Mouse (Mus musculus): ENCODE results near the gene Usp48. TPM values are rescaled to one million over a fixed set of nuclear protein-coding genes. Genes with fewer than 3 reads are reported as not detected.

Gene Usp48
- polyA plus RNA-seq, 1 experiment: 109 TPM

DNA sequence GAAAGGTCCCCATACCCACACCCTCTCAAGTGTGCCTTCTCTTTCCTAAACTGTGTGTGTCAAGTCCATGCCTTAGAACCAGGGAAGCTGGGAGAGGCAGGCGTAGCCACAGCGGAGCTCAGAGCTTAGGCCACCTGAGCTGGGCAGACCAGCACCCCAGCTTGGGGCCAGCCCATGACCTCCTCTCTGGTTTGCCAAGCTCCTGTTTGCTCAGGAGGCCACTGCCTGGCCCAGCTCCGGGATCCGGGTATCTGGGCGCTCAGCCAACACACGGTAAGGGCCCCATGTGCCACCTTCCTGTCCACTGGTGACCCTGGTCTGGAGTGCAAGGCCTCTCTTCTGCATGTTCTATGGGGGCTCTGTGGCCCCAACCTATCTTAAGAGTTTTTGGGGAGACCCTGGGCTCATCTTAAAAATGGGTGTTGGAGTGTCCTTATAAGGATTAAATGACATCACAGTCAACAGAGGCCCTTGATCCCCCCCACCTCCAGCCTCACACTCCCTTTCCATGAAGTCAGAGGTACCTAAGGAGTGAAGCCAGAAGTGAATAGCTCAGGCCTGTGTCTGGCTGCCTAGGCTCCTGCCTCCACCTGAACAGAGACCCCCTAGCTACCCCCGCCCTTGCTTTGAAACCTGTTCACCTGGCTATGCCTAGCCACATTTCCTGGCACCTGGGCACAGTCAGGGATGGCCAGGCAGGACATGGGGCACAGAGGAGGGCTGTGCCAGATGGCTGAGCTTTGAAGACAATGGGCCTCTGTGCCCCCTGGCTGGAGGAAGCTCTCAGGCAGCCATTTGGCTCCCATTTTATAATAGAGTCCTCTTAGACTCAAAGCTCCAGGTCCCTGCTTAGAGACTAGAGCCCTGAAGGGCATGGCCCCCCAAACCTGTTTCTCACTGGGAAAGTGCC, 104.8 kb downstream of the Usp48 start:
- Histone ChIP-seq H3K36me3 (ENCODE audit: control insufficient read depth, insufficient read depth, low read length) (no peaks in the 10 kb centered on the region), H3K27me3 (ENCODE audit: control insufficient read depth, insufficient read depth, low read length) (no peaks in the 10 kb centered on the region), H3K27ac (ENCODE audit: control insufficient read depth, insufficient read depth, low read length) (no peak overlapping the region), H3K4me3 (ENCODE audit: control insufficient read depth, insufficient read depth, low read length) (no peak overlapping the region), H3K4me1 (replicated peaks; ENCODE audit: control insufficient read depth, insufficient read depth, low read length) (no peaks in the 10 kb centered on the region)
- 84% methylated on average over 7 of the region's 7 CpGs for WGBS
- TF ChIP-seq POLR2A (IDR thresholded peaks at IDR 0.05; ENCODE audit: control insufficient read depth, extremely low read depth, insufficient read depth, low read length, poor library complexity): no peak
- TF ChIP-seq CTCF (IDR thresholded peaks at IDR 0.05; ENCODE audit: borderline replicate concordance, control insufficient read depth, extremely low read depth, insufficient read depth, low read length, poor library complexity): no peak
- DNase-seq: no peak

DNA sequence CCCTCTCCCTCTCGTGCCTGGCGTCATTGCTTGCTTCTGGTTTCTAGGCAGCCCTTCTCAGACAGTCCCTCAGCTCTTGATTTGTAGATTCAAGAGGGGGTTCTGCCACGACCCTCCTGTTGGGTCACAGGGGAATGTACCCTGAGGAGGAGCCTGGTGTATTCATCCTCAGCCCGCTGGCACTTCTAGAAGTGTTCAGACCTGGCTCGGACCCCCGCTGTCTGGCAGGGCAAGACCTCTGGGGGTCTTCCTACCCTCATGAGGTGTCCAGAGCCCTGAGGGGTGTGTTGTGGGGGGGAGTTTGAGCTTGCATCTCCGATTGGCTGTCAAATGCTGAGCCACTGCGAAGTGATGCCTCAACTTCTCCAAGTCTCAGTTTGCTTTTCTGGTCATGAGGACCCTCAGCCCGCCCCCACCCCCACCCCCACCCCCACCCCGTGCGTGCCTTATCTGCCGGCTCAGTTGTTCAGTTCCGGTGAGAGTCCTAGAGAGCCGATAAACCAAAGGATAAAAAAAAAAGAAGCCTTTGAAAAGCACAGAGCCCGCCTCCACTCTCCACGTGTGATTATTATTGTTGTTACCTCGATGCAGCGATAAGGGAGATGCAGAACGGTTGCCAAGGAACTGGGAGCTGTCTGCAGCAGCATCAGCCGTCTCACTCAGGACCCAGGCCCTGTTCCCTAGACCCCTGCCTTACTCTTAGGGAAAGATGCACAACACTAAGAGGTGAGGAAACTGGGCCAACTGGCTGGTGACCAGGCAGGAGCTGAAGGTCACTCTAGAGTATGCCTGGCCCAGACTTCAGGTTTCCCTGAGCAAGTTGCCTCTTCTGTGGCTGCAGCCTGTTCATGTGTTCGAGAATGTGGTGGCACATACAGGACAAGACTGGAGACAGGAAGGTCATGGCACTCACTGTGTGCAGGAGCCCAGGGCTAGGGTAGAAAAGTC, 106.0 kb downstream of the Usp48 start:
- Histone ChIP-seq H3K27ac (ENCODE audit: control insufficient read depth, insufficient read depth, low read length) (no peak overlapping the region), H3K4me3 (ENCODE audit: control insufficient read depth, insufficient read depth, low read length) (no peak overlapping the region), H3K27me3 (ENCODE audit: control insufficient read depth, insufficient read depth, low read length) (no peaks in the 10 kb centered on the region), H3K36me3 (ENCODE audit: control insufficient read depth, insufficient read depth, low read length) (no peaks in the 10 kb centered on the region), H3K4me1 (replicated peaks; ENCODE audit: control insufficient read depth, insufficient read depth, low read length) (no peaks in the 10 kb centered on the region)
- WGBS: 80% methylated on average over 21 of the region's 21 CpGs
- TF ChIP-seq CTCF (IDR thresholded peaks at IDR 0.05; ENCODE audit: borderline replicate concordance, control insufficient read depth, extremely low read depth, insufficient read depth, low read length, poor library complexity) (no peak), POLR2A (IDR thresholded peaks at IDR 0.05; ENCODE audit: control insufficient read depth, extremely low read depth, insufficient read depth, low read length, poor library complexity) (no peak)
- DNase-seq: no peak

DNA sequence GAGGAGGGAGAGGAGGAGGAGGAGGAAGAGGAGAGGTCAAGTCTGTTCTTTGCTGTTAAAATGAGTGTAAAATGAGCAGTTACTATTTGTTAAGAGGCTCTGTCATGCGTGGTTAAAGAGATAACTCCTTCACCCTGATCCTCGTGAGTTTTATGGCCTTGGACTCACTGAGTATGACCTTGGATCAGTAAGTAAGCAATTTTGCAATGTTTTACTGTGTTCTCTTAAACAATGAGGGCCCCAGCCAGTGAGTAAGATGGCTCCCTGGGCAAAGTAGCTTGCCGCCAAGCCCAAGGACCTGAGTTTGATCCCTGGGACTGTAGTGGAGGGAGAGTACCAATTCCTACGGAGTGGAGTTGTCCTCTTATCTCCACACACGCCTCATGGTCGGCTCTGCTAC, 107.4 kb downstream of the Usp48 start:
- Histone ChIP-seq H3K27me3 (ENCODE audit: control insufficient read depth, insufficient read depth, low read length) (no peaks in the 10 kb centered on the region), H3K4me3 (ENCODE audit: control insufficient read depth, insufficient read depth, low read length) (no peak overlapping the region), H3K36me3 (ENCODE audit: control insufficient read depth, insufficient read depth, low read length) (no peaks in the 10 kb centered on the region), H3K4me1 (replicated peaks; ENCODE audit: control insufficient read depth, insufficient read depth, low read length) (no peaks in the 10 kb centered on the region), H3K27ac (ENCODE audit: control insufficient read depth, insufficient read depth, low read length) (no peak overlapping the region)
- TF ChIP-seq POLR2A (IDR thresholded peaks at IDR 0.05; ENCODE audit: control insufficient read depth, extremely low read depth, insufficient read depth, low read length, poor library complexity) (no peak), CTCF (IDR thresholded peaks at IDR 0.05; ENCODE audit: borderline replicate concordance, control insufficient read depth, extremely low read depth, insufficient read depth, low read length, poor library complexity) (no peak)
- DNase-seq: no peak
- WGBS: 81% methylated on average over 6 of the region's 6 CpGs

DNA sequence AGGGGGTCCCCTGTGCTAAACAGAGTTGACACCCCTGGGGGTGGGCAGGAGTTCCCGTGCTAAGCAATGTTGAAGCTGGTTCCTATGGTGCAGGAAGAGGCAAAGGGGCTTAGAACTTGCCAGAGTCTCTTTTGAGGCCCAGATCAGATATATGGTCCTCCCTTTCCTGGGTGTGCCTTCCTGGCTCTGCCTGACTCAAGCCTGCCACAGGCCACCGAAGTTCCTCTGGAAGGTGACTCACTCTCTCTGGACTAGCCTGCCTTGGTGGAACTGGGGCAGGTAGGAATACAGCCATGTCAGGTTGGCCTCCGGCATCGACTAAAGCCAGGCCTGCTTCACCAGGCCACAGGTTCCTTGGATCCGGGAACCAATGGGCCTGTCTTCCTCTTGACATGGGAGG, 109.5 kb downstream of the Usp48 start:
- H3K27me3 ChIP-seq (ENCODE audit: control insufficient read depth, insufficient read depth, low read length): no peaks in the 10 kb centered on the region
- no peak for DNase-seq
- no peaks in the 10 kb centered on the region for H3K36me3 ChIP-seq (ENCODE audit: control insufficient read depth, insufficient read depth, low read length)
- TF ChIP-seq POLR2A (IDR thresholded peaks at IDR 0.05; ENCODE audit: control insufficient read depth, extremely low read depth, insufficient read depth, low read length, poor library complexity) (no peak), CTCF (IDR thresholded peaks at IDR 0.05; ENCODE audit: borderline replicate concordance, control insufficient read depth, extremely low read depth, insufficient read depth, low read length, poor library complexity) (no peak)
- H3K4me3 ChIP-seq (ENCODE audit: control insufficient read depth, insufficient read depth, low read length): no peak overlapping the region
- H3K4me1 ChIP-seq (replicated peaks; ENCODE audit: control insufficient read depth, insufficient read depth, low read length): 0 out of 2 replicates have a peak, but pooled peaks cover 5% of the 10 kb centered on the region
- no peak overlapping the region for H3K27ac ChIP-seq (ENCODE audit: control insufficient read depth, insufficient read depth, low read length)
- WGBS: 71% methylated on average over 5 of the region's 5 CpGs

DNA sequence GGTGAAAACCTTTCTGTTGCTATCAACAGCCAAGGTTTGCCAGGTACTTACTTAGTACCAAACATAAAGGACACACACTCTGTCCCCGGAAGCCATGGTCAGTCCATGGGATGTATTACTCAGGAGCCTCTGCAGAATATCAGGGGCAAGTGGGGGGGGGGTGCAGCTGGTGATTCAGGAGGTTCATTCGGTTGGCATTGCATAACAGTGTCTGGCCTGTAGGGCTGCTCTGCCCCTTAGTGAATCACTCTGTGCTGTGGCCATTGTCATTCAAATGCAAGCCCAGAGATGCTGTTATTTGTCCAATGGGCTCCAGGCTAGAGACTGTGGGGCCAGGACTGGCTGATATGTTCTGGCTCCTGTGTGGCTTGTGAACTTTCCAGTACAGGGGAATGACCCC, 111.0 kb downstream of the Usp48 start:
- H3K4me3 ChIP-seq (ENCODE audit: control insufficient read depth, insufficient read depth, low read length): no peak overlapping the region
- H3K27ac ChIP-seq (ENCODE audit: control insufficient read depth, insufficient read depth, low read length): no peak overlapping the region
- H3K27me3 ChIP-seq (ENCODE audit: control insufficient read depth, insufficient read depth, low read length): no peaks in the 10 kb centered on the region
- H3K36me3 ChIP-seq (ENCODE audit: control insufficient read depth, insufficient read depth, low read length): no peaks in the 10 kb centered on the region
- no peak for TF ChIP-seq CTCF (IDR thresholded peaks at IDR 0.05; ENCODE audit: borderline replicate concordance, control insufficient read depth, extremely low read depth, insufficient read depth, low read length, poor library complexity)
- no peak for TF ChIP-seq POLR2A (IDR thresholded peaks at IDR 0.05; ENCODE audit: control insufficient read depth, extremely low read depth, insufficient read depth, low read length, poor library complexity)
- WGBS: 81% methylated on average over 2 of the region's 2 CpGs
- 0 out of 2 replicates have a peak, but pooled peaks cover 5% of the 10 kb centered on the region for H3K4me1 ChIP-seq (replicated peaks; ENCODE audit: control insufficient read depth, insufficient read depth, low read length)
- DNase-seq: no peak

DNA sequence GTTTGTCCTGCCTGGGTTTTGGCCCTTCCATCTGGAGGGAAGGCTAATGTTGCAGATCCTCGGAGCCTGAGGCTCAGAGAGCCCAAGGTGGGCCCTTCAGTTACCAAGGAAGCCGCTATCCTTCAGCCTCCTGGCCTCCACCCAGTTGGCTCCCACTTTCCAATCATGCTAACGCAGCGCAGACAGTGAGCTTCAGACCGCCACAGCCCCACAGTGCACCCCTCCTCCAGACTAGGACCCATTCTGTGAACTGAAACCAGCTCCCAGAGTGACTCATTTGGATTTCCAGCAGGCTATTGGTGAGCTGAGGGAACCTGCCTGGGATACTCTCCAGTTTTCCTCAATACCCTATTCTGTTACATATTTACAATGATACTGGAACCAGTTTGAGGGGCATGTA, 111.8 kb downstream of the Usp48 start:
- 0 out of 2 replicates have a peak, but pooled peaks cover 5% of the 10 kb centered on the region for H3K4me1 ChIP-seq (replicated peaks; ENCODE audit: control insufficient read depth, insufficient read depth, low read length)
- no peaks in the 10 kb centered on the region for H3K36me3 ChIP-seq (ENCODE audit: control insufficient read depth, insufficient read depth, low read length)
- no peak overlapping the region for H3K27ac ChIP-seq (ENCODE audit: control insufficient read depth, insufficient read depth, low read length)
- 93% methylated on average over 5 of the region's 5 CpGs for WGBS
- no peak for DNase-seq
- TF ChIP-seq POLR2A (IDR thresholded peaks at IDR 0.05; ENCODE audit: control insufficient read depth, extremely low read depth, insufficient read depth, low read length, poor library complexity): no peak
- no peak for TF ChIP-seq CTCF (IDR thresholded peaks at IDR 0.05; ENCODE audit: borderline replicate concordance, control insufficient read depth, extremely low read depth, insufficient read depth, low read length, poor library complexity)
- H3K27me3 ChIP-seq (ENCODE audit: control insufficient read depth, insufficient read depth, low read length): no peaks in the 10 kb centered on the region
- no peak overlapping the region for H3K4me3 ChIP-seq (ENCODE audit: control insufficient read depth, insufficient read depth, low read length)
